Mouse (Mus musculus) ZHBTc4 (cell line): Measurements from ENCODE around the gene Eif4e1b.

Source experiments
- DNase-seq: peaks from one replicate; pipeline ENCODE4 v3.0.0-alpha.2; 2011; ENCODE audit warnings: low read depth, low spot score

Eif4e1b gene

DNA sequence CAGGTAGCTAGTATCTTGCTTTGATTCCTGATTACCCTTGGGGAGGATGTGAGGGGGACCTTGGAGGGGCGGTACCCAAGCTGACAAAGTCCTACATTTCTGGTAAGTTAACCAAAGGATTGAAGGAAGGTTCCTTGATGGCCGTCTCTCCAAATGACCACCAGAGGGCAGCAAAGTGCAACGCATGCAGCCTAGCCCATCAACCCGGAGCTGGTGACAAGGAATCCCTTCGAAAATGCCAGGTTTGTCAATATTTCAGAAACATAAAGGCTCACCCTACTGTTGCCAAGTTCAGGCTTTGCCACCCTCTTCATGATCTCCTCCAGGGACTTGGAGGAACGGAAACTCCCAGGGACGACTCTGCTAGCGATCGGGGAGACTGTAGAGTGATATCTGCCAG, 15.9 kb downstream of the Eif4e1b start:
- DNase-seq = peak; percentile 84

DNA sequence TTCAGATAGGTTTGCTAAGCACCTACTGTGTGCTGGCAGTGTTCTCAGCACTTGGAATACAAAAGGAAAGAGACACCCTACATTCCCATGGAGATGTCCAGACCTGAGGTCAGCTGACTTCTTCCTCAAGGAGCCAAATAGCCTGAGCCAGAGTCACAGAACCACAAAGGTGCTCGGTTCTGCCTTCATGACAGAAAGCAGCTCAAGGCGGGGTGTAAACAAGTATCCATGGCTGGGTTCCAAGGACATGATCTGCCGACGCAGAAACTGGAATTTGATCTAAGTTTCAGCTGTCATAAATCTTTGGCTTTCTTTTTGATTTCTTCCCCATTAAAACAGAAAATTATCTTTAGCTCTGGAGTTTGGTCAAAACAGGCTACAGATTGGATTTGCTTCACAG, 16.4 kb downstream of the Eif4e1b start:
- DNase-seq = no peak

GRCm38 (mm10) chr13:54803010-54803409, 19.2 kb downstream of the Eif4e1b start:
- DNase-seq = peak; percentile 82

DNA sequence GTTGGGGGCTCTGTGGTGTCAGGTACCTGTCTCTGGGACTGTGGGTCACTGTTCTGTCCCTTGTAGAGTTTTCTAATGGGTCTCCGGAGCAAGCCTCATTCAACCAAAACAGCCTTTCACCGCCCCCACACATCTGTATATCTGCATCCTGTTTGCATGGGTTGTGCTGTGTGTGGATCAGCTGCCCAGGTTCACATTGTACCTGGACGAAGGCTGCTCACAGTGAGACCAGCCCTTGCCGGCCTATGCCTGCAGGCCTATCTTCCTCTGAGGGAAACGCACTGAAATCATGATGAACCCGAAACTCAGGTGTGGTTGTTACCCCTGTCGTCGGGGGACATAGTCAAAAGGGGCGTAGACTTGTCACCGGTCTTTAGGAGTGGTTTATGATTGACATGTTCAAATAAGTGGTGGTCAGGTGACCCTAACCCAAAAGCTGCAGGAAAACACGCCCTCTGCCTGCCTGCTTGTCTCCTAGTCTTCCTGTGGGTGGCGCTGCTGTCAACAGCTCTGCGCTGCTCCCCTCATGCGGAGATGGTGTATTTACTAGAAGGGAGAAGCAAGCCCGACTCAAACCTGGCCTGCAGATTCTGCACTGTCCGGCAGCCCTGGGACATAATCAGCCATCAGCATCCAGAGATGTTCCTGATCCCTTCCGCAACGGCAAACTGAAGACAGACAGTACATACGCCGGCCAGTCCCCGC, 21.5 kb downstream of the Eif4e1b start:
- DNase-seq = peak; percentile 80

DNA sequence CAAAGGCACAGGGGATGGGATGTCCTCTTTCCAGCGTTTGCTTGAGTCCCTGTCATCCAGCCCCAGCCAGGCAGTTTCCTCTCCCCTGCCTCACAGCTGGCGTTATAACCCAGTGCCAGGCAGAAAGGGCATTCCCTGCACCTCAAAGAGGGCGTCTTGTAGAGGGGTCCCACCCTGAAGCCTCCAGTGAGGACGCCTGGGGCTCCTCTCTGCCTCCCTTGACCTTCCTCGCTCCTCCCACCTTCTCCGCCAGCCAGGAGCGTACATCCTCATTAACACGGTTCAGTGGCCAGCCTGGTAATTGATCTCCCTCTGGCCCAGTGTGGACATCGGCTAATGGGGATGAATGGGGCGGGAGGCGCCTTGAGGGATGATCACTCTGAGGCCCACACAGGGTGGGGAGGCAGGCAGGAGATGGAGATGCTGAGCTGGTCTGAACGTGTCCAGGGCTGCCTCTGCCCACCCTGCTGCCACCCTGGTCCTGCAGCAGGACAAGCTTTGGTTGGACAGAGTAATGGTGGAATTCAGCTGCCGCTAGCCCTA, 22.7 kb downstream of the Eif4e1b start:
- DNase-seq = no peak

GRCm38 (mm10) chr13:54808067-54808466, 24.3 kb downstream of the Eif4e1b start:
- no peak for DNase-seq

DNA sequence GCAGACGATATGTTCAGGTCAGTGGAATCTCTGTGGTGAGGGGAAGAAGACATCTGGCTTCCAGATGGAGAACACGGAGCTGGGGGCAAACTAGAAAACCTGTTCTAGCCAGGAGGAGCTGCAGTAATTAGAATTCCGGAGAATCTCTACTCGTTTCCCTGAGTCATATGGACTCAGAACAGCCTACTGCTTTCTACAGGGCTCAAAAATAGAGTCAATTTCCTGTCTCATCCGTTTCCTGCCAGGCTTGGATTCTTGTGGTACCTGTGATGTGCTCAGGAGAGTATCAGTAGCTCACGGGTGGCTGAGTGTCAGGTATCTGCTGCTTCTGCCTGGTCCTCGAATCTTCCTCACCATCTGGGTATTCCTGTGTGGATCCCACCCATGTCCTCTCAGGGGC, 27.7 kb downstream of the Eif4e1b start:
- no peak for DNase-seq

- DNase-seq = no peak
These were observed 29.6 kb downstream of the Eif4e1b start for GRCm38 (mm10) chr13:54813381-54813780.

DNA sequence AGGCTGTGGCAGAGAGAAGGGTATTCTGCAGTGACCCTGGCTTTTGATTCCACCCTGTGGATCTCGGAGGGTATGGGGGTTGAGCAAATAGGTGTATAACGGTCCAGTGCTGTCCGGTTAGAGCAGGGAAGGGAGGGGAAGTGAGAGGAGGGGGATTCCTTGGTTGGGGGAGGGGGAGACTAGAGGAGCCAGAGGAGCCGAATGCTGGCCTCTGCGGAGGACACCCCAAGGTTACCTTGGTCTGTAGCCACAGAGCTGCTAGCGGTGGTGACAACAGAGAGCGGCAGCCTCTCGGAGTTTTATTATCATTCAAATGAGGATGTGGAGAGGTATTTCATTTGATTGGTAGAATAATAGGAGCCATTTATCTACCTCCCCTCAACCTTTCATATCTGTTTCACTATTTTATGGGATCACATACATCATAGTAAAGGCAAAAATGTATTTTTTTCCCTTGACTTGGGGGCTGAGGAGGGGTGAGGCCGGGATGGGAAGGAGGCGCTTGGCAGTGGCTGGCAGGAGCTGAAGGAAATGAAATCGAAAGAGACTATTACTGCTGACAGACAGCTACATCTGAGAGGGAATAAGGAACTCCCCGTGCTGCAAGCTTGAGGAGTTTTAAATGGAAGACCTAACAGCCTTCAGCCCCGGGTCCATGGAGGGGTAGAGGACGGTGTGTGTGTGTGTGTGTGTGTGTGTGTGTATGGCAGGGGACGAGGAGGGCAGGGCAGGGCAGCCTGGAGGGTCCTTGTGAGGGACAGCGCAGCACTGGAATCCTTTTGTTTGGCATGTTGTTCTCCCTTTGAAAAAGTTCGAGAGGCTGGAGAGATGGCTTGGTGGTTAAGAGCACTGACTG, 34.8 kb downstream of the Eif4e1b start:
- DNase-seq = peak; percentile 80

DNA sequence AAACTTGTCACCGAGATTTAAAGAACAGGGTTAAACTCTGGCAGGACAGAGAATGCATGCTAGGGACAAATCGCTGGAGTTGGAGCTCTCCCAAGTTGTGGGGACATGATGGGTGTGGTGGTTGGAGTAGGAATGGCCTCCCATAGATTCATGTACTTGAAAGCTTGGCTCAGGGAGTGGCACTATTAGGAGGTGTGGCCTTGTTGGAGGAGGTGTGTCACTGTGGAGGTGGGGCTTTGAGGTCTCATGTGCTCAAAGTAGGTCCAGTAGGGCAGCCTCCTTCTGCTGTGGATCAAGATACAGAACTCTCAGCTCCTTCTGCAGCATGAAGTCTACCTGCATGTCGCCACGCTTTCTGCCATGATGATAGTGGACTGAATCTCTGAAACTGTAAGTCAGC, 37.3 kb downstream of the Eif4e1b start:
- peak; percentile 78 for DNase-seq

GRCm38 (mm10) chr13:54821931-54822330, 38.1 kb downstream of the Eif4e1b start:
- DNase-seq = no peak

DNA sequence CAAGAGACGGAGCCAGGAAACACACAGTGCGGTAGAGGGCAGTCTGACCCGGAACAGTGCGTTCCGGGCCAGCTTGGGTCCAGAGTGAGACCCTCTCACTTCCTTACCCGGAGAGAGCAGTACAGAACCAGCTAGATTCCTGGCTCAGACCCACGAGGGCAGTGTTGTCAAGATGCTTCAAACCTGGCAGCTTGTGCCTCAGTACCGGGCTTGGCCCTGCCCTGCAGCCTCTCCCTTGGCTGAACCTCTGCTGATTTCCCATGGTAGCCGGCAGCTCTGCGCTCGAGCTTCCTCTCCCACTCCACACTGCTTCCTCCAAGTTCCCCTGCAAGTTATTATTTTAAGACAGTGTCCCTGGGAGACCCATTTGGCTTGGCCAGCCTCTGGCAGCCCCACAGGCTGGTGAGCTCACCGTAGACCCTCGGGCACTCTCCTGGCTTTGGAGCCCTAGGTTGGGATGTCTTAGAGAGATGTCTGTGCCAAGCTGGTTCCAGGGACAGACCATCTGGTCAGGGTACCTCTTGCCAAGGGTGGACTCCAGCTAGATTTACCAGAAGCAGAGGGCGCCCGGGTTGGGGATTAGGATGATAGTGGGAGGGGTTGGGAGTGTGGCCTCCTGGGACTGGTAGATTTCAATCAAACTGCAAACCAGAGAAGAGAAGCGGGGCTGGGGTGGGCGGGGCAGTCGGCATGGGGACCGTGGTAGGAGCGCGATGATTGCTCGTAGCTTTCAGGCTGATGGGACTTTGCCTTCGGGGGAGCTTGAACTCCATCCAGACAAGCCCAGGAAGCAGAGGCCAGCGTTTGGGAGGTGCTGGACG, 40.5 kb downstream of the Eif4e1b start:
- peak; percentile 89 for DNase-seq

GRCm38 (mm10) chr13:54827992-54828391, 44.2 kb downstream of the Eif4e1b start:
- DNase-seq = no peak

DNA sequence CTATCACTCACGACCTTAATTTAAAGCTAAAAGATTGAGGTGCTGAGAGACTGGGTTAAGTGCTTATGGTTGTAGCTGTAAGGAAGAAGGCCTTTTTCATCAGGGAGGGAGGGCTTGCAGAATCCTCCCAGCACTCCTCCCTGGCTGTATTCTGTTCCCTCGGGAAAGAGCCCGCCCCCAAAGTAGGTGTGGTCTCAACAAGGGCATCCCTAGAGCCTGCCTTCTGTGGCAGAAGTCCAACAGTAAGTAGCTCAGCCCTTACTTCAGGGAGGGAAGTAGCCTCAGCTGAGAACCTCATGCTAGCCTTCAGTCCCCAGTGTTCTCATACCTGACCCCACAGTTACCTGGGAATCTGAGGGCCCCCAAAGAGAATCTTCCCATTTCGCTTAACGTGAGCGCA, 44.7 kb downstream of the Eif4e1b start:
- peak; percentile 81 for DNase-seq

GRCm38 (mm10) chr13:54829450-54829849, 45.7 kb downstream of the Eif4e1b start:
- DNase-seq = peak; percentile 69

- no peak for DNase-seq
These were observed 52.7 kb downstream of the Eif4e1b start for GRCm38 (mm10) chr13:54836351-54837030.

DNA sequence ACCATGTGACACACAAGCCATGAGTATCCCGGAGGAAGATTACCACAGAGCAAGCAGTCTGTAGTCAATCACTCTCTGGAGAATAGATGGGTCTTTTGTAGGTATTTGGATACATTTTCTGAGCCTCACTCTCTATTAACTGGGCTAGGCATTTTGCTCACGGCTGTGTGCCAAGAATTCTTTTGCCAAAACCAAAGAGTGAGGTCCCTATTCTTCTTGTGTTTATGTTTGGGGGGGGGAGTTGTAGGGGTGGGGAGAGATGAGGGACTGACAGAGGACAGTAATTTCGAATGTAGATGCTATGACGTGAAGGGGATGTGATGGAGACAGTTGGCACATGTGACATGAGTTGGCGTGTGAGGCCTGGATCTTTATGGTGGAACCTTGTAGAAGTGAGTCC, 53.3 kb downstream of the Eif4e1b start:
- DNase-seq = no peak

DNA sequence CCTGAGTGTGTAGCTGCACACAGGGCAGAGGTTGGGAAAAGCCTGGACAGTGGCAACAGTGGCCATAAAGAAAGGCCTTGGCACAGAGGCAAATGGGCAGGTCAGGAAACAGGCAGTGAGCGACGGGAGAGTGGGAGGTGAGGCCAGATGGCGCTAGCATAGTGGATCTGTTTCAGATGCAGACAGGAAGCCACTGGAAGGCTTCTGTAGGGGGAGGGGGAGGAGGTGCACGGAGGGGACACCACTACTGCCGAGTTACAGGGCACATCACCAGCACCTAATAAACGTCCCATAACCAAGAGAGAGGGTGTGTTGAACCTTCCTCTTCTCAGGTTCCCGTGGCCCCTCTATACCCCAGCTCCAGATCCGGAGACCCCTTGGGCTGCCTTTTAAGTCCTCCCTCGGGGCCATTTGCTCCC, 53.7 kb downstream of the Eif4e1b start:
- DNase-seq = no peak
